Mouse (Mus musculus) ovary, postnatal 36 days (tissue): ENCODE data around the gene Lef1.

Source experiments
- DNase-seq: peaks from one replicate; pipeline ENCODE4 v3.0.0; 2022; ENCODE audit warnings: low spot score, mixed read lengths

The Lef1 gene

GRCm38 (mm10) chr3:131139345-131140090 lies 29.2 kb downstream of the Lef1 start:
- no peak for DNase-seq

- no peak for DNase-seq
Observed at GRCm38 (mm10) chr3:131140091-131140462, 29.8 kb downstream of the Lef1 start.

- no peak for DNase-seq
Observed at GRCm38 (mm10) chr3:131141546-131141945, 31.3 kb downstream of the Lef1 start.

- no peak for DNase-seq
Observed at GRCm38 (mm10) chr3:131144250-131144649, 34.0 kb downstream of the Lef1 start.

GRCm38 (mm10) chr3:131152921-131153320 lies 42.6 kb downstream of the Lef1 start:
- no peak for DNase-seq

- DNase-seq = no peak
Observed at GRCm38 (mm10) chr3:131153896-131154295, 43.6 kb downstream of the Lef1 start.

DNA sequence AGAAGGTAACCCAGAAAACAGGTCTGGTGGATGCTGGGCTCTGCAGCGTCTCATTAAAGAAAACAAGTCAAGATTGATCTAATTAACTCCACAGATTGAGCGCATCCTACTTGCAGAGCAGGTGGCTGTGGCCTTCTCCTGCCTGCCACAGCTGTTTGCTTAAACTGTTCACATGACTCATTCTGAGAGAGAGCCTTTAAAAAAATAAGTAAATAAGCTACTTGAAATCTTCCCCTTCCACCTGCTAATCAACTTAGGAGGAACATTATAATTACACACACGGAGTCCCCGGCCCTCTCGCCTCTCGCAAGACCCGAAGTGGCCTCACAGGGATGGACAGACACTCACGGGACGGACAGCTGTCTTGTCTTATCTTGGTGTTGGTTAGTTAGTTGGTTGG lies 44.3 kb downstream of the Lef1 start:
- no peak for DNase-seq

DNA sequence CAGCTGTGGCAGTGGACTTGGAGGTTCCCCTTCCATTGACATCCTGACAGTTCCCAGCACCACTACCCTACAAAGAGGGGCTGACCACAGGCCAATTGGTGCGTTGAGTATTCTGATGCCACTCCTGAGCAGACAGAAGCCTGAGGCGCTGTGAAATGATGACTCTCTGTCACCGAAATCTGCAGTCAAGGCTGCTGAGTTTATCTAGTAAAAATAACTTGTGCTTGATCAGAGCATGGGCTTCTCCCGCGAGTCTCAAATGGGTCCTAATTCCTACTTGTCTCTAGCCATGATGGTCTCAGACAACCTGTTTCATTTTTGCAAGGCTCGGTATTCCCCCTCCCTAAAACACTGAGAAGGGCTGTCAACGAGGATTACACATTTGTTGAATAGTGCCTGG lies 44.8 kb downstream of the Lef1 start:
- no peak for DNase-seq

DNA sequence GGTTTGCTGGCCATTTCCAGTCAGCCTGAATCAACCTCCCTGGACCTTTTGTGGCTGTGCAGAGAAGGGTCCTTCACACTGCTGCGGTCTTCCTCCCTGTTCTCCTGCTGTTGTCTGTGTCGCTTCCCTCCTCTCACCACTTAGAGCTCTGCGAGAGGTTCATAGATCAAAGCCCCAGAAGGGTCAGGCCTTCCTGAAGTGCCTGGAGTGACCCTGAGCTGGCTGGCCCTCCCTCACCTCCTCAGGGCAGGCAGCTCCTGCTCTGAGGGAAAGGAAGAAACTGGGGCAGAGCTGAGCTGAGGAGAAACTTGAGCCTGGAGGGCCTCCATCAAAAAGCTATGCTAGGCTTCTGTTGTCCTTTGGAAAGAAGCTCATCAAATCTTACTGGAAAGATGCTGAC lies 45.4 kb downstream of the Lef1 start:
- DNase-seq = no peak

DNA sequence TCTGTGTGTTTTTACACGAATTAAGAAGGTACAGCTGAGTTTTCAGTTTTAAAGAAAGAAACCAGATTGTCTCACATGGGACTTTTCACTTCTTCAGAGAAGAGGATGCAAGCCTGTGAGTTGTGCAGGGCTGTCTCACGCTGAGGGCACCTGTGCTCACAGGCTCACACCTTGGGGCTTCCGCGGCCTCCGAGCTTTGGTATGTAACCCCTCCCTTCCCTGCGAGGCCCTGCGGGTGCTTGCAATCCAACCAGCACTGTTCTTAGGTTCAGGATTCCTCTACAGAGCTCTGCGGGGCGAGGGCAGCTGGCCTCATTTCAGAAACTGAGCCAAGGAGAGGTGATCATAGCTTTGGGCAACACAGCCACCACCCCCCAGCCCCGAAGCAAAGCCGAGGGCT lies 46.1 kb downstream of the Lef1 start:
- DNase-seq = no peak

- DNase-seq = no peak
Observed at GRCm38 (mm10) chr3:131157471-131157870, 47.2 kb downstream of the Lef1 start.

GRCm38 (mm10) chr3:131159204-131159760 lies 49.0 kb downstream of the Lef1 start:
- no peak for DNase-seq

DNA sequence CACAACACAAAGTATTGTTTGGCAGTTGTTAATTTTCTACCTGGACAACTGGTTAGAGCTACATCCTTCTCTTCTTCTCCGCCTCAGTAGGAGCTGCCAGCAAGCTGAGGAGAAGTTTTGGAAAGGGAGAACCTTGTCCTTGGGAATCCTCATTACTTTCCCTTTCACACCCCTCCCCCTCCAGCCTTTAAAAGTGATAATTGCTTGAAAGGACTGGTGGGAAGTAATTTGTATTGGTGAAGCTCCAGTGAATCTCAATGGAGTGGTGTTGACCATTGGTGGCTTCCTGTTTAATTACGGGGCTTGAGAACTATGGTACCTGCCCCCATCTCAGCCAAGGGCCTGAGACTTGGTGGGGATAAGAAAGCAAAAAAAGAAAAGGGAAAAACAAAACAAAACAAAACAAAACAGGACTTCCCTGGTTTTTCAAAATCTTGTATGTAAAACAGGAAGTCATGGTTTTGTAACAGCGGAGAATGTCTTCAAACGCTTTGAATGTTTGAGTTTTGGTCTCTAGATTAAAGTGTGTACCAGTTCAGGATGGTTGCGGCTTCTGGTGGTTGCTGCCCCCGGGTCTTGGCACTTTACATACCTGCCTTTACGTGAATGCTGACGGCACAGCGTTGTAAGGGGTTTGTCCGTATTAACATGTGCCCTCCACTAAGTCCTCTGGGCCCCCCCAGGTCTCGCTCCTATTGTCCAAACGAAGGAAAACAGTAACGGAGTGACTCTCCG lies 49.8 kb downstream of the Lef1 start:
- DNase-seq = no peak

- DNase-seq = no peak
Observed at GRCm38 (mm10) chr3:131160921-131161320, 50.6 kb downstream of the Lef1 start.

DNA sequence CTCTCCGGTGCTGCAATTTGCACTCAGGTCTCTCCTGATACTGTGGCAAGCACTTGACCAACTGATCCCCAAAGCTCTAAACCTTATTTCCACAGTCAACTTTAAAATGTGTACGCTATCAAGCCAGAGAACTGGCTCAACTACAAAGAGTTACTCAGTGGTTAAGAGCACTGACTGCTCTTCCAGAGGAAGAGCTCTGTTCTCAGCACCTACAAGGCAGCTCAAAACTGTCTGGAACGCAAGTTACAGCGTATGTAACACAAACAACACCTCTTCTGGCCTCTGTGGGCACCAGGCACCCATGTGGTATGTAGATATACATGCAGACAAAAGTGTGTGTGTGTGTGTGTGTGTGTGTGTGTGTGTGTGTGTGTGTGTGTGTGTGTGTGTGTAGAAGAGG lies 57.5 kb downstream of the Lef1 start:
- DNase-seq = no peak

DNA sequence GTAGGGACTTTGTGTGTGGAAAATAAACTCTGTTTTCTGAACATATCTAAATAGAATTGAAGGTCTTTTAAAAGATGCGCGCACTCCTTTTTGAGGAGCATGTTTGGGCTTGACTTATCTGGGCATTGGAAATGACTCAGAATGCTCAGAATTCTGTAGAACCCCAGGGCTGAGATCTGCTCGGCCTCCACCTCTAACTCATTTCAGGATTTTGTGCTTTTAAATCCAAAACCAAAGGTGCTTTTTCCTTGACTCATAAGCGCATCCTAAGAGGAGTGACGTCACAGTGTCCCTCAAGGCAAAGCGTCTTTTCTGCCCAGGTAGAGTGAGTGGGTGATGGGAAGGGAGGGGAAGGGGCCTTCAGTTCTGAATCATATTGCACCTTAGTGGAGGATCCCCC lies 58.9 kb downstream of the Lef1 start:
- no peak for DNase-seq

DNA sequence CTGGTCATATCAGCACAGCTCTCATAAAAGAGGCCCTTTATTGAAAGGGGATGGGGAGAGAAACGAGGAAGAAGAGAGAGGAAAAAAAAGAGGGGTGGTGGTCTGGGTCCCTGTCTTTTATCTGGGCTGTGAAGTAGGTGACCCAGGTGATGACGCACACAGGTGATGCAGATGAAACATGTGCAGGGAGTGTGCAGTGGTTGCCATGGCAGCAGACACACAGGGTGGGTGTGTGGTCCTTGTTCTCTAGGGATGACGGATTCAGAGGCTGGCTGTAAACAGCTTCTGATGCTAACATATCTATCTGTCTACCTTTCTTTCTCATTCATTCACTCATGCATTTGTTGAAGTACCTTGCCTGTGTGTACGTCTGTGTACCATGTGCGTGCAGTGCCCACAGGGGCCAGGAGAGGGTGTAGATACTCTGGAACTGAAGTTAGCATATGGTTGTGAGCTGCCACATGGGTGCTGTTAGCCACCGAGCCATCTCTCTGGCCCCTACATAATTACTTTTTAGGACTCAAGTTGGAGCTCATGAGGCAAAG lies 59.9 kb downstream of the Lef1 start:
- DNase-seq = no peak

GRCm38 (mm10) chr3:131171292-131171960 lies 61.2 kb downstream of the Lef1 start:
- DNase-seq = no peak

- no peak for DNase-seq
Observed at GRCm38 (mm10) chr3:131172293-131172692, 62.0 kb downstream of the Lef1 start.

DNA sequence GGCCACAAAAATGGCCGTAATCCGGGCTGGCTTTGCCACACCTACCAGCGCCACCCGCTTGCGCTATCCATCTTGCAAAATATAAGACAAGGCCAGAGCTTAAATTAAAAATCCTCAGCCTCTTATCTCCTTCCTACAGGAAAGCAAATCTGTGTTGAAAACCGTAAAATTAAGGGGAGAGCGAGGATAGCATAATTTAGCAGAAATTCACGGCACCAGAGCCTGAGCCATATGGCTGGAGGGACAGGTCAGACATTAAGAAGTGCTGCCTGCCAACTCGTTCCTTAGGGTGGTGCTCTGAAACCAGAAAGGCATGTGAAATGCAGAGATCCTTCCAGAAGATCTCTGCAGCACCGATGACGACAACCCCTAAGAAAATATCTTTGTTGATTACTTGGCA lies 70.7 kb downstream of the Lef1 start:
- no peak for DNase-seq

- no peak for DNase-seq
Observed at GRCm38 (mm10) chr3:131182158-131182557, 71.9 kb downstream of the Lef1 start.

GRCm38 (mm10) chr3:131186193-131186592 lies 75.9 kb downstream of the Lef1 start:
- DNase-seq = no peak

DNA sequence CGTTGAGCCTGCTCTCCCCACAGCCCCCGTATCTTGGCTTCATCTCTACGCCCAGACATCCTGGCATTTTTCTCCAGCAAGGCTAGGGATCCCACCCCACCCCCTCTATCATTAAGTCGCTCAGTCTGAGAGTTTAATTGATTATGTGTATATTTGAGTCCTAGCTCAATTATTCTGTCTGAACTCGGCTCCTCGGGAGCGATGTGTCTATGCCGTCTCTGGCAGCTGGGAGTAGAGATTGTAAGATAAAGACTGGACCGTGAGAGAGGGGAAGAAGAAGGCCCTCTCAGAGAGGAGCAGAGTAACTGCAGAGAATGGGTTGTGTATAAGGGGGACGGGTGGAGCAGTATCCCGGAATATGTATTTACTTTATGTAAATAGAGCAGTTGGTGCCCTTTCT lies 80.0 kb downstream of the Lef1 start:
- DNase-seq = no peak
